Mouse (Mus musculus): ENCODE results near the gene Gpr137. TPM values are rescaled to one million over a fixed set of nuclear protein-coding genes. Genes with fewer than 3 reads are reported as not detected.
"Not testable (repeated sequence)": the region's sequence is repeated elsewhere in the genome, so short reads cannot be mapped to it uniquely, and the experiment has no call there.

The Gpr137 gene
- 3.3 and 5.8 TPM in 2 replicates for total RNA-seq (2015; ENCODE audit: low replicate concordance)
- total RNA-seq (2017; ENCODE audit: low replicate concordance): 4.2 and 7.2 TPM in 2 replicates

GRCm38 (mm10) chr19:6942249-6942691 is at the start of gene Gpr137:
Gpr137 (minus strand) TSS chr19:6942480.
- ATAC-seq (replicated peaks; ENCODE audit: low FRiP score, poor library complexity, severe bottlenecking): peak; percentile 83

- ATAC-seq (replicated peaks; ENCODE audit: low FRiP score, poor library complexity, severe bottlenecking): not testable (repeated sequence)
These were observed 48.9 kb upstream of the Gpr137 start for GRCm38 (mm10) chr19:6991166-6991565.

GRCm38 (mm10) chr19:6990712-6991111 is 48.4 kb upstream of the Gpr137 start:
- ATAC-seq (replicated peaks; ENCODE audit: low FRiP score, poor library complexity, severe bottlenecking): no peak

- no peak for ATAC-seq (replicated peaks; ENCODE audit: low FRiP score, poor library complexity, severe bottlenecking)
These were observed 47.0 kb upstream of the Gpr137 start for GRCm38 (mm10) chr19:6989251-6989650.

GRCm38 (mm10) chr19:6987904-6988285 is 45.6 kb upstream of the Gpr137 start:
- ATAC-seq (replicated peaks; ENCODE audit: low FRiP score, poor library complexity, severe bottlenecking): no peak

GRCm38 (mm10) chr19:6987061-6987903 is 45.0 kb upstream of the Gpr137 start, which contains the start of gene Vegfb:
Vegfb (minus strand) TSS chr19:6987651.
- peak; percentile 52; the same call in 1 of the 2 replicates for ATAC-seq (replicated peaks; ENCODE audit: low FRiP score, poor library complexity, severe bottlenecking)

GRCm38 (mm10) chr19:6985951-6986708 is 43.9 kb upstream of the Gpr137 start:
- peak; percentile 13; the same call in 1 of the 2 replicates for ATAC-seq (replicated peaks; ENCODE audit: low FRiP score, poor library complexity, severe bottlenecking)

- ATAC-seq (replicated peaks; ENCODE audit: low FRiP score, poor library complexity, severe bottlenecking): no peak
These were observed 43.0 kb upstream of the Gpr137 start for GRCm38 (mm10) chr19:6985300-6985699.

GRCm38 (mm10) chr19:6983621-6984020 is 41.3 kb upstream of the Gpr137 start:
- ATAC-seq (replicated peaks; ENCODE audit: low FRiP score, poor library complexity, severe bottlenecking): no peak

- ATAC-seq (replicated peaks; ENCODE audit: low FRiP score, poor library complexity, severe bottlenecking): no peak
These were observed 39.2 kb upstream of the Gpr137 start for GRCm38 (mm10) chr19:6981465-6981864.

GRCm38 (mm10) chr19:6980381-6981093 is 38.3 kb upstream of the Gpr137 start, which contains the start of gene Fkbp2:
Fkbp2 (minus strand) TSS chr19:6980501.
- ATAC-seq (replicated peaks; ENCODE audit: low FRiP score, poor library complexity, severe bottlenecking): peak; percentile 82

- peak; percentile 84 for ATAC-seq (replicated peaks; ENCODE audit: low FRiP score, poor library complexity, severe bottlenecking)
These were observed 37.5 kb upstream of the Gpr137 start for GRCm38 (mm10) chr19:6979486-6980380.

GRCm38 (mm10) chr19:6979001-6979479 is 36.8 kb upstream of the Gpr137 start:
- ATAC-seq (replicated peaks; ENCODE audit: low FRiP score, poor library complexity, severe bottlenecking): no peak

GRCm38 (mm10) chr19:6978639-6978974 is 36.3 kb upstream of the Gpr137 start:
- ATAC-seq (replicated peaks; ENCODE audit: low FRiP score, poor library complexity, severe bottlenecking): no peak

GRCm38 (mm10) chr19:6977759-6978638 is 35.7 kb upstream of the Gpr137 start:
- ATAC-seq (replicated peaks; ENCODE audit: low FRiP score, poor library complexity, severe bottlenecking): no peak

- no peak for ATAC-seq (replicated peaks; ENCODE audit: low FRiP score, poor library complexity, severe bottlenecking)
These were observed 33.5 kb upstream of the Gpr137 start, which contains the start of gene Plcb3 for GRCm38 (mm10) chr19:6975537-6976521. Plcb3 (minus strand) TSS chr19:6976470.
